Mouse (Mus musculus) spleen, adult 2 months (tissue): ENCODE data around the gene H1f0.

Experiments
- CTCF ChIP-seq: fragments of 200-500 bp; IDR thresholded peaks from 2 replicates; pipeline ENCODE4 v1.5.1; 2011; ENCODE audit warnings: mild to moderate bottlenecking, inconsistent platforms; ENCODE audit not compliant: insufficient read depth, insufficient read length, insufficient replicate concordance; ENCODE audit errors: extremely low read depth
- POLR2A ChIP-seq: fragments of 200-500 bp; IDR thresholded peaks from 2 replicates; pipeline ENCODE4 v1.6.1; 2011; ENCODE audit warnings: low read depth, low read length, inconsistent platforms

- TF ChIP-seq POLR2A (no peak), CTCF (peak; percentile 49; the same call in 1 of the 2 replicates)
These were observed 43.1 kb downstream of the H1f0 start for GRCm38 (mm10) chr15:79071117-79072039.
